Mouse (Mus musculus) CH12.LX (cell line): ENCODE measurements around the gene Brcc3. TPM values are rescaled to one million over a fixed set of nuclear protein-coding genes. Genes with fewer than 3 reads are reported as not detected.

ENCODE experiments used
- DNase-seq: peaks from one replicate; pipeline ENCODE4 v3.0.0-alpha.2; 2013; ENCODE audit errors: extremely low read depth
- H3K27ac ChIP-seq: 2 replicates; pipeline ENCODE4 v1.5.1; 2012; ENCODE audit warnings: low read depth, mild to moderate bottlenecking, control low read depth, moderate library complexity; ENCODE audit not compliant: insufficient read depth
- H3K27me3 ChIP-seq: replicated peaks from 2 replicates; pipeline ENCODE3; 2012; ENCODE audit warnings: inconsistent platforms
- H3K36me3 ChIP-seq, 2 experiments: replicated peaks in 1 of 2; 2 replicates each; pipeline versions ENCODE3 to v1.6.1; 2012; ENCODE audit warnings: inconsistent platforms in 1 of 2, low read length in 1 of 2, mild to moderate bottlenecking in 1 of 2, mixed read lengths in 1 of 2, moderate library complexity in 1 of 2; ENCODE audit not compliant: control insufficient read depth in 1 of 2, insufficient read depth in 1 of 2
- H3K4me1 ChIP-seq, 2 experiments: 2 replicates each; pipeline ENCODE4 v1.6.1; 2012; ENCODE audit warnings: inconsistent platforms in 1 of 2, moderate library complexity in 1 of 2; ENCODE audit not compliant: insufficient read depth in 2 of 2, control insufficient read depth in 1 of 2
- H3K4me2 ChIP-seq: 2 replicates; pipeline ENCODE4 v1.6.1; 2012; ENCODE audit warnings: low read depth, mild to moderate bottlenecking, control low read depth; ENCODE audit not compliant: poor library complexity, insufficient read depth, severe bottlenecking
- H3K4me3 ChIP-seq, 3 experiments: fragments of 150-350 bp in 1 of 3; sonication (generic) in 1 of 3; replicated peaks in 1 of 3; 2 replicates each; pipeline versions ENCODE3 to v1.5.1; 2011 to 2012; ENCODE audit warnings: low read depth in 2 of 3, low read length in 2 of 3, mild to moderate bottlenecking in 2 of 3, moderate library complexity in 2 of 3, control low read depth in 1 of 3, improper control_type of control experiment in 1 of 3, inconsistent platforms in 1 of 3, mixed read lengths in 1 of 3; ENCODE audit not compliant: poor library complexity in 1 of 3
- H3K79me2 ChIP-seq: replicated peaks from 2 replicates; pipeline ENCODE4 v1.6.1; 2012; ENCODE audit warnings: mild to moderate bottlenecking, moderate library complexity; ENCODE audit not compliant: control insufficient read depth, poor library complexity, insufficient read depth, severe bottlenecking; ENCODE audit errors: extremely low read depth
- H3K9ac ChIP-seq: 2 replicates; pipeline ENCODE4 v1.6.1; 2012; ENCODE audit warnings: low read depth, mild to moderate bottlenecking, control low read depth, moderate library complexity; ENCODE audit not compliant: insufficient read depth
- H3K9me3 ChIP-seq: replicated peaks from 2 replicates; pipeline ENCODE3; 2012; ENCODE audit warnings: low read length, inconsistent platforms, mixed read lengths
- CTCF ChIP-seq, 2 experiments: IDR thresholded peaks in 1 of 2; conservative IDR thresholded peaks in 1 of 2; 2 replicates each; pipeline ENCODE4 v1.5.1; 2011 to 2012; ENCODE audit warnings: low read depth in 2 of 2, low read length in 2 of 2, improper control_type of control experiment in 1 of 2, inconsistent platforms in 1 of 2, mild to moderate bottlenecking in 1 of 2, moderate library complexity in 1 of 2
- EP300 ChIP-seq: IDR thresholded peaks from 2 replicates; pipeline ENCODE4 v1.6.1; 2011; ENCODE audit warnings: low read length, improper control_type of control experiment
- HCFC1 ChIP-seq: IDR thresholded peaks from 2 replicates; pipeline ENCODE4 v1.6.1; 2012; ENCODE audit warnings: low read depth, mild to moderate bottlenecking, inconsistent platforms, low read length, improper control_type of control experiment
- JUN ChIP-seq: IDR thresholded peaks from 2 replicates; pipeline ENCODE4 v1.6.1; 2011; ENCODE audit warnings: low read depth, mild to moderate bottlenecking, low read length, improper control_type of control experiment, moderate library complexity; ENCODE audit not compliant: insufficient read depth
- MAFK ChIP-seq: IDR thresholded peaks from 2 replicates; pipeline ENCODE4 v1.6.1; 2011; ENCODE audit warnings: low read length, improper control_type of control experiment; ENCODE audit not compliant: insufficient replicate concordance
- MAX ChIP-seq: IDR thresholded peaks from 2 replicates; pipeline ENCODE4 v1.6.1; 2011; ENCODE audit warnings: low read length, improper control_type of control experiment
- MEF2A ChIP-seq: IDR thresholded peaks from 2 replicates; pipeline ENCODE4 v1.6.1; 2014; ENCODE audit warnings: low read depth, mild to moderate bottlenecking, inconsistent platforms, low read length, improper control_type of control experiment, borderline replicate concordance
- NELFE ChIP-seq: IDR thresholded peaks from 2 replicates; pipeline ENCODE4 v1.6.1; 2011; ENCODE audit warnings: low read depth, low read length, improper control_type of control experiment
- NRF1 ChIP-seq: IDR thresholded peaks from 2 replicates; pipeline ENCODE4 v1.6.1; 2014; ENCODE audit warnings: low read depth, mild to moderate bottlenecking, inconsistent platforms, low read length, improper control_type of control experiment, moderate library complexity
- POLR2A ChIP-seq: IDR thresholded peaks from 2 replicates; pipeline ENCODE4 v1.6.1; 2011; ENCODE audit warnings: low read depth, mild to moderate bottlenecking, improper control_type of control experiment, low read length
- RCOR1 ChIP-seq: conservative IDR thresholded peaks from 2 replicates; pipeline ENCODE4 v1.6.1; 2012; ENCODE audit warnings: low read depth, mild to moderate bottlenecking, inconsistent platforms, low read length, improper control_type of control experiment
- SIN3A ChIP-seq: IDR thresholded peaks from 2 replicates; pipeline ENCODE4 v1.6.1; 2012; ENCODE audit warnings: low read length, improper control_type of control experiment, inconsistent platforms
- TBP ChIP-seq: conservative IDR thresholded peaks from 2 replicates; pipeline ENCODE4 v1.6.1; 2011; ENCODE audit warnings: low read depth, low read length, improper control_type of control experiment
- TCF12 ChIP-seq: IDR thresholded peaks from 2 replicates; pipeline ENCODE4 v1.6.1; 2014; ENCODE audit warnings: low read depth, mild to moderate bottlenecking, inconsistent platforms, low read length, improper control_type of control experiment
- UBTF ChIP-seq: IDR thresholded peaks from 2 replicates; pipeline ENCODE4 v1.6.1; 2012; ENCODE audit warnings: low read depth, mild to moderate bottlenecking, inconsistent platforms, low read length, improper control_type of control experiment, moderate library complexity
- USF1 ChIP-seq: IDR thresholded peaks from 2 replicates; pipeline ENCODE4 v1.6.1; 2014; ENCODE audit warnings: low read depth, mild to moderate bottlenecking, inconsistent platforms, low read length, improper control_type of control experiment
- ZC3H11A ChIP-seq: IDR thresholded peaks from 2 replicates; pipeline ENCODE4 v1.6.1; 2012; ENCODE audit warnings: low read depth, mild to moderate bottlenecking, inconsistent platforms, low read length, improper control_type of control experiment
- ZKSCAN1 ChIP-seq: IDR thresholded peaks from 2 replicates; pipeline ENCODE4 v1.6.1; 2012; ENCODE audit warnings: low read depth, inconsistent platforms, low read length, improper control_type of control experiment, borderline replicate concordance
- ZMIZ1 ChIP-seq: IDR thresholded peaks from 2 replicates; pipeline ENCODE4 v1.6.1; 2012; ENCODE audit warnings: low read depth, mild to moderate bottlenecking, inconsistent platforms, low read length, improper control_type of control experiment
- dilution Hi-C: fragments of 300-500 bp; cut with MboI; formaldehyde crosslinking; loops from 2 replicates; pipeline ENCODE4 v1.14.3; 2020; ENCODE audit warnings: low sequenced_read_pairs; ENCODE audit not compliant: extremely low pct_unique_long_range_greater_than_20kb, extremely low pct_ligation_motif_present
- in situ Hi-C: fragments of 300-500 bp; cut with MboI; formaldehyde crosslinking; loops from 3 replicates; pipeline ENCODE4 v1.14.3; 2019; ENCODE audit warnings: low sequenced_read_pairs, low pct_ligation_motif_present, low pct_unique_long_range_greater_than_20kb, mixed read lengths
- polyA plus RNA-seq: library from polyadenylated mRNA; unstranded; fragments of >175 nt; gene quantifications from 2 replicates; pipeline ENCODE4 v1.2.1, GENCODE M21; 2012; ENCODE audit warnings: low read depth; ENCODE audit not compliant: insufficient read length
- total RNA-seq, 2 experiments: library from RNA; depleted of rRNA; stranded (reverse); fragments of 300-350 nt in 1 of 2; fragments of >200 nt in 1 of 2; gene quantifications; 2 replicates each; pipeline ENCODE4 v1.2.3; 2012 to 2014

Gene Brcc3
- total RNA-seq (2012; rRNA removed) (22.9 and 26.0 TPM in 2 replicates), total RNA-seq (2014; rRNA removed) (45.5 and 45.9 TPM in 2 replicates), polyA plus RNA-seq (68.0 and 68.2 TPM in 2 replicates)

GRCm38 (mm10) chrX:75415936-75416785 is at the start of gene Brcc3, which contains the start of the genes Cmc4 and Mtcp1:
Brcc3 (plus strand) TSS chrX:75416628.
Cmc4 (minus strand) TSS chrX:75416584.
Mtcp1 (minus strand) TSS chrX:75416588.
- in situ Hi-C loops (no loop called here), dilution Hi-C loops (no loop called here)
- no peaks in the 10 kb centered on the region for H3K27me3 ChIP-seq
- H3K27ac ChIP-seq: peak within 1 kb of the TSS; percentile 86
- H3K4me1 ChIP-seq: peaks cover 0 to 5% of the 10 kb centered on the region in 2 experiments; a peak in 2 of 4 replicates
- peak; percentile 86 for DNase-seq
- H3K9ac ChIP-seq: peak within 1 kb of the TSS; percentile 96
- H3K4me2 ChIP-seq: peak within 1 kb of the TSS; percentile 61; the same call in 1 of the 2 replicates
- H3K4me3 ChIP-seq: peak within 1 kb of the TSS; percentile 59 to 85 (median 82)
- H3K36me3 ChIP-seq: peaks cover 0 to 5% of the 10 kb centered on the region in 2 experiments
- no peaks in the 10 kb centered on the region for H3K9me3 ChIP-seq
- H3K79me2 ChIP-seq: peaks cover 4% of the 10 kb centered on the region
- TF ChIP-seq ZMIZ1 (peak; percentile 64), NELFE (peak; percentile 72), SIN3A (0 out of 2 replicates have a peak, but pooled peaks have one; percentile 24), JUN (no peak), TCF12 (peak; percentile 71; the same call in 1 of the 2 replicates), MAX (no peak), TBP (0 out of 2 replicates have a peak, but pooled peaks have one; percentile 57), MAFK (no peak), POLR2A (peak; percentile 95), HCFC1 (peak; percentile 58), RCOR1 (no peak), NRF1 (peak; percentile 39; the same call in 1 of the 2 replicates), UBTF (0 out of 2 replicates have a peak, but pooled peaks have one; percentile 35), ZKSCAN1 (no peak), MEF2A (no peak), EP300 (no peak), CTCF (conservative IDR thresholded peaks at IDR 0.05 in 1 of 2, IDR thresholded peaks at IDR 0.05 in 1 of 2; ENCODE audit: low read depth in 2 of 2, low read length in 2 of 2) (no peak), USF1 (no peak), ZC3H11A (no peak)
